Mouse (Mus musculus): Measurements from ENCODE around the gene Il4ra. TPM values are rescaled to one million over a fixed set of nuclear protein-coding genes. Genes with fewer than 3 reads are reported as not detected.

Gene Il4ra
- polyA plus RNA-seq, 1 experiment = 23.0 TPM

- peak overlapping the region; percentile 50; the same call in 1 of the 2 replicates for H3K27ac ChIP-seq (ENCODE audit: control insufficient read depth, insufficient read depth, low read depth, low read length, poor library complexity)
These were observed 47.6 kb downstream of the Il4ra start for GRCm38 (mm10) chr7:125599373-125599973.

GRCm38 (mm10) chr7:125600136-125600535 is 48.2 kb downstream of the Il4ra start:
- H3K4me1 ChIP-seq (ENCODE audit: control insufficient read depth, insufficient read depth, low read length) = peaks cover 22% of the 10 kb centered on the region
- H3K27ac ChIP-seq (ENCODE audit: control insufficient read depth, insufficient read depth, low read depth, low read length, poor library complexity) = 0 out of 2 replicates have a peak overlapping the region, but pooled peaks have one; percentile 7
- no peak for TF ChIP-seq CTCF (IDR thresholded peaks at IDR 0.05; ENCODE audit: control insufficient read depth, insufficient read depth, low read length)
- TF ChIP-seq POLR2A (IDR thresholded peaks at IDR 0.05; ENCODE audit: borderline replicate concordance, control insufficient read depth, low read depth, low read length) = no peak
- no peak overlapping the region for H3K4me3 ChIP-seq (replicated peaks; ENCODE audit: control insufficient read depth, low read depth, low read length)
- 47% methylated on average over 10 of the region's 10 CpGs for WGBS

More at GRCm38 (mm10) chr7:125599373-125599973, 47.6 kb downstream of the Il4ra start:
- Histone ChIP-seq H3K4me1 (ENCODE audit: control insufficient read depth, insufficient read depth, low read length) (peaks cover 22% of the 10 kb centered on the region), H3K4me3 (replicated peaks; ENCODE audit: control insufficient read depth, low read depth, low read length) (no peak overlapping the region)
- WGBS = 10% methylated on average over 4 of the region's 4 CpGs
- TF ChIP-seq CTCF (IDR thresholded peaks at IDR 0.05; ENCODE audit: control insufficient read depth, insufficient read depth, low read length) (no peak), POLR2A (IDR thresholded peaks at IDR 0.05; ENCODE audit: borderline replicate concordance, control insufficient read depth, low read depth, low read length) (no peak)

GRCm38 (mm10) chr7:125600612-125601279 is 48.8 kb downstream of the Il4ra start:
- Histone ChIP-seq H3K4me3 (replicated peaks; ENCODE audit: control insufficient read depth, low read depth, low read length) (no peak overlapping the region), H3K4me1 (ENCODE audit: control insufficient read depth, insufficient read depth, low read length) (peaks cover 22% of the 10 kb centered on the region), H3K27ac (ENCODE audit: control insufficient read depth, insufficient read depth, low read depth, low read length, poor library complexity) (peak overlapping the region; percentile 15)
- TF ChIP-seq POLR2A (IDR thresholded peaks at IDR 0.05; ENCODE audit: borderline replicate concordance, control insufficient read depth, low read depth, low read length) = no peak
- TF ChIP-seq CTCF (IDR thresholded peaks at IDR 0.05; ENCODE audit: control insufficient read depth, insufficient read depth, low read length) = no peak
- 7% methylated on average over 6 of the region's 6 CpGs for WGBS

GRCm38 (mm10) chr7:125601280-125601670 is 49.4 kb downstream of the Il4ra start:
- Histone ChIP-seq H3K4me3 (replicated peaks; ENCODE audit: control insufficient read depth, low read depth, low read length) (no peak overlapping the region), H3K27ac (ENCODE audit: control insufficient read depth, insufficient read depth, low read depth, low read length, poor library complexity) (peak overlapping the region; percentile 15), H3K4me1 (ENCODE audit: control insufficient read depth, insufficient read depth, low read length) (peaks cover 22% of the 10 kb centered on the region)
- TF ChIP-seq CTCF (IDR thresholded peaks at IDR 0.05; ENCODE audit: control insufficient read depth, insufficient read depth, low read length) (no peak), POLR2A (IDR thresholded peaks at IDR 0.05; ENCODE audit: borderline replicate concordance, control insufficient read depth, low read depth, low read length) (no peak)
- WGBS = 63% methylated on average over 6 of the region's 6 CpGs

GRCm38 (mm10) chr7:125601821-125602448 is 50.0 kb downstream of the Il4ra start:
- Histone ChIP-seq H3K4me3 (replicated peaks; ENCODE audit: control insufficient read depth, low read depth, low read length) (no peak overlapping the region), H3K27ac (ENCODE audit: control insufficient read depth, insufficient read depth, low read depth, low read length, poor library complexity) (peak overlapping the region; percentile 0; the same call in 1 of the 2 replicates), H3K4me1 (ENCODE audit: control insufficient read depth, insufficient read depth, low read length) (peaks cover 26% of the 10 kb centered on the region)
- WGBS = 47% methylated on average over 11 of the region's 11 CpGs
- TF ChIP-seq POLR2A (IDR thresholded peaks at IDR 0.05; ENCODE audit: borderline replicate concordance, control insufficient read depth, low read depth, low read length) (no peak), CTCF (IDR thresholded peaks at IDR 0.05; ENCODE audit: control insufficient read depth, insufficient read depth, low read length) (no peak)

- Histone ChIP-seq H3K27ac (ENCODE audit: control insufficient read depth, insufficient read depth, low read depth, low read length, poor library complexity) (peak within 1 kb of the TSS; percentile 83), H3K4me3 (replicated peaks; ENCODE audit: control insufficient read depth, low read depth, low read length) (peak within 1 kb of the TSS; percentile 61), H3K4me1 (ENCODE audit: control insufficient read depth, insufficient read depth, low read length) (peaks cover 25% of the 10 kb centered on the region)
- no peak for TF ChIP-seq CTCF (IDR thresholded peaks at IDR 0.05; ENCODE audit: control insufficient read depth, insufficient read depth, low read length)
- TF ChIP-seq POLR2A (IDR thresholded peaks at IDR 0.05; ENCODE audit: borderline replicate concordance, control insufficient read depth, low read depth, low read length) = peak; percentile 75
- WGBS = 5% methylated on average over 11 of the region's 11 CpGs
These were observed 51.3 kb downstream of the Il4ra start, which contains the start of gene Il21r for GRCm38 (mm10) chr7:125603185-125603631. Gene Il21r (plus strand): TSS chr7:125603429.

GRCm38 (mm10) chr7:125604362-125605319 is 52.7 kb downstream of the Il4ra start:
- no peak for TF ChIP-seq POLR2A (IDR thresholded peaks at IDR 0.05; ENCODE audit: borderline replicate concordance, control insufficient read depth, low read depth, low read length)

More at GRCm38 (mm10) chr7:125604362-125605319, 52.7 kb downstream of the Il4ra start:
- peak overlapping the region; percentile 56 for H3K27ac ChIP-seq (ENCODE audit: control insufficient read depth, insufficient read depth, low read depth, low read length, poor library complexity)
- H3K4me3 ChIP-seq (replicated peaks; ENCODE audit: control insufficient read depth, low read depth, low read length) = peak overlapping the region; percentile 50
- 77% methylated on average over 12 of the region's 12 CpGs for WGBS
- peaks cover 24% of the 10 kb centered on the region for H3K4me1 ChIP-seq (ENCODE audit: control insufficient read depth, insufficient read depth, low read length)

Measured in bone marrow, adult 2 months (tissue).